Mouse (Mus musculus) lung, postnatal 0 days (tissue): ENCODE measurements at regions not wholly inside any gene's neighbourhood (a gene's known extent, or its start where the extent isn't known, plus 50 kb on each side); places are given as distances from the start of the nearest gene placed in this dataset.

Experiments
- CTCF ChIP-seq: IDR thresholded peaks from 2 replicates; pipeline ENCODE4 v1.5.1; 2016; ENCODE audit warnings: antibody characterized with exemption, mild to moderate bottlenecking
- EP300 ChIP-seq: IDR thresholded peaks from 2 replicates; pipeline ENCODE4 v1.6.1; 2016; ENCODE audit warnings: antibody characterized with exemption, mild to moderate bottlenecking, control low read depth

DNA sequence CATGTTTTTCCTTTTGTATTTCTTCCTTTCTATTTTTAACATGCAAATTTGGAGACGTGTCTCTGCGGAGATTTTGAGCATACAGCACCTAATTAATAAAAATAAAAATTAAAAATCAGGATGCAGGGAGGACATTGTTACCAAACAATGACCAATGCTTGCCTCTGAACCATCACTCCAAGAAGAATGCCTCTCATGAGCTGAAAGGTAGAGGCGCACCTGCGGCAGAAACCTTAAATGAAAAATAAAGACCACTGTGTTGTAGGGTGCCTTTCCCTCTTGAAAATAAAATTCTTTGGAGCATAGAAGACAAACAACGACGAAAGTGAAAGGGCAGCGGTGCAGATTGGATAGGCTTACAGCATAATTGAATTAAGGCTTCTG is 204.8 kb upstream of the Isl1 start:
- TF ChIP-seq EP300 = no peak
- no peak for TF ChIP-seq CTCF
